Mouse (Mus musculus) lung, embryonic 16.5 days (tissue): ENCODE results near the gene Adgrf2. TPM values are rescaled to one million over a fixed set of nuclear protein-coding genes. Genes with fewer than 3 reads are reported as not detected.

ENCODE experiments used
- ATAC-seq: fragments of 200-750 bp; cut with Nextera tagmentation; 2 replicates; pipeline ENCODE4 v1.8.0; 2017; ENCODE audit warnings: low read depth, mild to moderate bottlenecking, moderate library complexity
- H3K27ac ChIP-seq: fragments of 300-500 bp; sonication (generic); 2 replicates; pipeline ENCODE4 v1.5.1; 2014; ENCODE audit warnings: mild to moderate bottlenecking, control low read depth, low read length
- H3K27me3 ChIP-seq: fragments of 300-500 bp; sonication (generic); 2 replicates; pipeline ENCODE4 v1.6.1; 2014; ENCODE audit warnings: low read depth, low read length, mixed read lengths; ENCODE audit not compliant: control insufficient read depth, insufficient read depth
- H3K36me3 ChIP-seq: fragments of 300-500 bp; sonication (generic); 2 replicates; pipeline ENCODE4 v1.6.1; 2014; ENCODE audit warnings: low read length; ENCODE audit not compliant: control insufficient read depth, insufficient read depth
- H3K4me1 ChIP-seq: fragments of 300-500 bp; sonication (generic); replicated peaks from 2 replicates; pipeline ENCODE4 v1.6.1; 2014; ENCODE audit warnings: low read length, mixed read lengths; ENCODE audit not compliant: control insufficient read depth, insufficient read depth
- H3K4me2 ChIP-seq: fragments of 300-500 bp; sonication (generic); 2 replicates; pipeline ENCODE4 v1.6.1; 2014; ENCODE audit warnings: low read depth, low read length, control low read depth
- H3K4me3 ChIP-seq: fragments of 300-500 bp; sonication (generic); 2 replicates; pipeline ENCODE4 v1.5.1; 2014; ENCODE audit warnings: mild to moderate bottlenecking, low read length, control low read depth
- H3K9ac ChIP-seq: fragments of 300-500 bp; sonication (generic); 2 replicates; pipeline ENCODE4 v1.6.1; 2014; ENCODE audit warnings: low read length, control low read depth
- H3K9me3 ChIP-seq: fragments of 300-500 bp; sonication (generic); 2 replicates; pipeline ENCODE4 v1.6.1; 2016; ENCODE audit warnings: low read length; ENCODE audit not compliant: control insufficient read depth
- WGBS: fragments of 180-500 bp; shearing (Covaris S2); extraction: QIAGEN DNeasy Blood & Tissue Kit; methylation state at CpG from one replicate; pipeline ENCODE4 v1.1.7; 2014; 5-methylcytosine and 5-hydroxymethylcytosine counted together
- polyA plus RNA-seq: library from polyadenylated mRNA; unstranded; fragments of >200 nt; fragmentation: Nextera tagmentation; extraction: Ambion mirVana; gene quantifications from 2 replicates; pipeline ENCODE4 v1.2.1, GENCODE M21; 2015

The Adgrf2 gene
- polyA plus RNA-seq, 1 experiment from 2014 or later = not detected

- no peak for ATAC-seq
- WGBS = 92% methylated on average over 3 of the region's 3 CpGs
- H3K36me3 ChIP-seq = no peaks in the 10 kb centered on the region
Measured at GRCm38 (mm10) chr17:42742823-42743222, 844 bp upstream of the Adgrf2 start.

GRCm38 (mm10) chr17:42738794-42739193 lies 3.2 kb downstream of the Adgrf2 start:
- H3K9ac ChIP-seq = no peak overlapping the region
- no peak overlapping the region for H3K27ac ChIP-seq
- WGBS = 59% methylated on average over 6 of the region's 6 CpGs
- ATAC-seq = peak; percentile 72
- H3K27me3 ChIP-seq = no peaks in the 10 kb centered on the region
- H3K4me2 ChIP-seq = no peak overlapping the region
- no peak overlapping the region for H3K4me3 ChIP-seq
- 0 out of 2 replicates have a peak, but pooled peaks cover 3% of the 10 kb centered on the region for H3K4me1 ChIP-seq
- no peaks in the 10 kb centered on the region for H3K36me3 ChIP-seq
- H3K9me3 ChIP-seq = no peaks in the 10 kb centered on the region

More at GRCm38 (mm10) chr17:42742823-42743222, 844 bp upstream of the Adgrf2 start:
- Histone ChIP-seq H3K9me3 (no peaks in the 10 kb centered on the region), H3K4me2 (no peak overlapping the region), H3K9ac (no peak overlapping the region), H3K27me3 (no peaks in the 10 kb centered on the region), H3K4me3 (no peak overlapping the region), H3K4me1 (0 out of 2 replicates have a peak, but pooled peaks cover 3% of the 10 kb centered on the region), H3K27ac (no peak overlapping the region)

- Histone ChIP-seq H3K27me3 (no peaks in the 10 kb centered on the region), H3K36me3 (no peaks in the 10 kb centered on the region), H3K9ac (no peak overlapping the region), H3K4me1 (no peaks in the 10 kb centered on the region), H3K27ac (no peak overlapping the region), H3K4me2 (no peak overlapping the region), H3K4me3 (no peak overlapping the region), H3K9me3 (no peaks in the 10 kb centered on the region)
- WGBS = 54% methylated on average over 3 of the region's 3 CpGs
- ATAC-seq = no peak
Measured at GRCm38 (mm10) chr17:42717161-42717560, 24.8 kb downstream of the Adgrf2 start.

GRCm38 (mm10) chr17:42714991-42715390 lies 27.0 kb downstream of the Adgrf2 start:
- 80% methylated on average over 7 of the region's 7 CpGs for WGBS
- no peak overlapping the region for H3K4me3 ChIP-seq
- no peak overlapping the region for H3K4me2 ChIP-seq
- no peak overlapping the region for H3K27ac ChIP-seq
- no peaks in the 10 kb centered on the region for H3K4me1 ChIP-seq
- H3K9ac ChIP-seq = no peak overlapping the region
- H3K9me3 ChIP-seq = no peaks in the 10 kb centered on the region
- H3K27me3 ChIP-seq = no peaks in the 10 kb centered on the region
- H3K36me3 ChIP-seq = no peaks in the 10 kb centered on the region
- ATAC-seq = peak; percentile 34; the same call in 1 of the 2 replicates

- no peak overlapping the region for H3K4me3 ChIP-seq
- H3K27ac ChIP-seq = no peak overlapping the region
- H3K9ac ChIP-seq = no peak overlapping the region
- H3K4me2 ChIP-seq = no peak overlapping the region
- no peaks in the 10 kb centered on the region for H3K36me3 ChIP-seq
- WGBS = 82% methylated on average over 7 of the region's 7 CpGs
- ATAC-seq = no peak
- H3K27me3 ChIP-seq = no peaks in the 10 kb centered on the region
- H3K4me1 ChIP-seq = no peaks in the 10 kb centered on the region
- H3K9me3 ChIP-seq = no peaks in the 10 kb centered on the region
Measured at GRCm38 (mm10) chr17:42710717-42711116, 31.3 kb downstream of the Adgrf2 start.

GRCm38 (mm10) chr17:42705611-42706010 lies 36.4 kb downstream of the Adgrf2 start:
- Histone ChIP-seq H3K9ac (no peak overlapping the region), H3K36me3 (no peaks in the 10 kb centered on the region), H3K9me3 (no peaks in the 10 kb centered on the region), H3K27ac (no peak overlapping the region), H3K4me1 (no peaks in the 10 kb centered on the region), H3K27me3 (no peaks in the 10 kb centered on the region), H3K4me2 (no peak overlapping the region), H3K4me3 (no peak overlapping the region)
- WGBS = 72% methylated on average over 4 of the region's 4 CpGs
- no peak for ATAC-seq

GRCm38 (mm10) chr17:42702198-42702597 lies 39.8 kb downstream of the Adgrf2 start:
- no peak for ATAC-seq
- Histone ChIP-seq H3K36me3 (no peaks in the 10 kb centered on the region), H3K4me1 (no peaks in the 10 kb centered on the region), H3K27ac (no peak overlapping the region), H3K4me2 (no peak overlapping the region), H3K9me3 (no peaks in the 10 kb centered on the region), H3K4me3 (no peak overlapping the region), H3K9ac (no peak overlapping the region), H3K27me3 (no peaks in the 10 kb centered on the region)
- 88% methylated on average over 9 of the region's 9 CpGs for WGBS

- Histone ChIP-seq H3K4me2 (no peak overlapping the region), H3K4me3 (no peak overlapping the region), H3K9me3 (no peaks in the 10 kb centered on the region), H3K27ac (no peak overlapping the region), H3K9ac (no peak overlapping the region), H3K4me1 (no peaks in the 10 kb centered on the region), H3K27me3 (no peaks in the 10 kb centered on the region), H3K36me3 (no peaks in the 10 kb centered on the region)
- 75% methylated on average over 4 of the region's 4 CpGs for WGBS
- ATAC-seq = no peak
Measured at GRCm38 (mm10) chr17:42694730-42695129, 47.2 kb downstream of the Adgrf2 start.

- no peaks in the 10 kb centered on the region for H3K27me3 ChIP-seq
- H3K9me3 ChIP-seq = no peaks in the 10 kb centered on the region
- no peaks in the 10 kb centered on the region for H3K4me1 ChIP-seq
- H3K36me3 ChIP-seq = no peaks in the 10 kb centered on the region
- no peak within 1 kb of the TSS for H3K9ac ChIP-seq
- no peak within 1 kb of the TSS for H3K4me3 ChIP-seq
- 73% methylated on average over 10 of the region's 10 CpGs for WGBS
- H3K4me2 ChIP-seq = no peak within 1 kb of the TSS
- ATAC-seq = no peak
- no peak within 1 kb of the TSS for H3K27ac ChIP-seq
Measured at GRCm38 (mm10) chr17:42692136-42692535, 49.8 kb downstream of the Adgrf2 start, which contains the start of gene Adgrf4. TSS of gene Adgrf4 (minus strand) at chr17:42692284.

- no peak for ATAC-seq
- WGBS = 82% methylated on average over 8 of the region's 8 CpGs
Measured at GRCm38 (mm10) chr17:42690531-42690930, 51.4 kb downstream of the Adgrf2 start.

More at GRCm38 (mm10) chr17:42690531-42690930, 51.4 kb downstream of the Adgrf2 start:
- H3K4me2 ChIP-seq = no peak overlapping the region
- H3K36me3 ChIP-seq = no peaks in the 10 kb centered on the region
- H3K9me3 ChIP-seq = no peaks in the 10 kb centered on the region
- H3K27ac ChIP-seq = no peak overlapping the region
- H3K27me3 ChIP-seq = no peaks in the 10 kb centered on the region
- no peak overlapping the region for H3K9ac ChIP-seq
- no peaks in the 10 kb centered on the region for H3K4me1 ChIP-seq
- H3K4me3 ChIP-seq = no peak overlapping the region
